Mouse (Mus musculus) kidney, adult 8-10 months (tissue): Measurements from ENCODE around the gene Nupr1.
A peak's percentile ranks its signal among the peaks of the same experiment; 100 is the strongest.

Experiments
- DNase-seq, 2 experiments: peaks; one replicate each; pipeline ENCODE4 v3.0.0; 2022

Gene Nupr1

DNA sequence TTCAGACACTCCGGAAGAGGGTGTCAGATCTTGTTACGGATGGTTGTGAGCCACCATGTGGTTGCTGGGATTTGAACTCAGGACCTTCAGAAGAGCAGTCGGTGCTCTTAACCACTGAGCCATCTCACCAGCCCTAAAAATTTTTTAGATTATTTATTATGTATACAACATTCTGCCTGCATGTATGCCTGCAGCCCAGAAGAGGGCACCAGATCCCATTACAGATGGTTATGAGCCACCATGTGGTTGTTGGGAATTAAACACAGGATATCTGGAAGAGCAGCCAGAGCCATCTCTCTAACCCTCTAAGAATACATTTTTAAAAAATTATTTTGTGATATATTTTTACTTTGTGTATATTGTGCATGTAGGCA, 12.6 kb upstream of the Nupr1 start:
- DNase-seq = peak in 1 of 2 experiments; percentile 49

DNA sequence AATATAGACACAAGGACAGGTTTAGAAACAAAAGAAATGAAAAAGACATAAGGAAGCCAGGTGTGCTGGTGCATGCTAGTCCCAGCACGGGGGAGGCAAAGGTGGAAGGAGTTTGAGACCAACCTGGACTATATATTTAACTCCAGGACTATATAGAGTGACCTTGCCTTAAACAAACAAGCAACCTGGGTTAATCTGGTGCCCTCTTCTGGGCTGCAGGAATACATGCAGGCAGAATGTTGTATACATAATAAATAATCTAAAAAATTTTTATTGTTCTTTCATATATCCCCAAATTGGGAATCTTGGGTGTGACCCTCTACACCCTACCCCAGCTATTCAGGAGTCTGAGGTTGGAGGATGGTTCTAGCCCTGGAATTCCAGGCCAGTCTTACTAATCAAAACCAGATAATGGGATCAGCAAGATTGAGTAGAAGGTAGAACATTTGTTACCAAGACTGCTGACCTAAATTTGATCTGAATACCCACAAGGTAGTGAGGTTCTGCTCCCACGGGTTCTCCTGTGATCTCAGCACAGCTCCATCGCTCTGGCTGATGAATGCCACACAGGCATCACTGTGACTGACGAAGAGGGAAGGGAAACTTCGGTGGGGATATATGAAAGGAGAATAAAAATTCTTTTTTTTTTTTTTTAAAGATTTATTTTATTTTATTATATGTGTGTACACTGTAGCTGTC, 12.0 kb upstream of the Nupr1 start:
- no peak for DNase-seq

DNA sequence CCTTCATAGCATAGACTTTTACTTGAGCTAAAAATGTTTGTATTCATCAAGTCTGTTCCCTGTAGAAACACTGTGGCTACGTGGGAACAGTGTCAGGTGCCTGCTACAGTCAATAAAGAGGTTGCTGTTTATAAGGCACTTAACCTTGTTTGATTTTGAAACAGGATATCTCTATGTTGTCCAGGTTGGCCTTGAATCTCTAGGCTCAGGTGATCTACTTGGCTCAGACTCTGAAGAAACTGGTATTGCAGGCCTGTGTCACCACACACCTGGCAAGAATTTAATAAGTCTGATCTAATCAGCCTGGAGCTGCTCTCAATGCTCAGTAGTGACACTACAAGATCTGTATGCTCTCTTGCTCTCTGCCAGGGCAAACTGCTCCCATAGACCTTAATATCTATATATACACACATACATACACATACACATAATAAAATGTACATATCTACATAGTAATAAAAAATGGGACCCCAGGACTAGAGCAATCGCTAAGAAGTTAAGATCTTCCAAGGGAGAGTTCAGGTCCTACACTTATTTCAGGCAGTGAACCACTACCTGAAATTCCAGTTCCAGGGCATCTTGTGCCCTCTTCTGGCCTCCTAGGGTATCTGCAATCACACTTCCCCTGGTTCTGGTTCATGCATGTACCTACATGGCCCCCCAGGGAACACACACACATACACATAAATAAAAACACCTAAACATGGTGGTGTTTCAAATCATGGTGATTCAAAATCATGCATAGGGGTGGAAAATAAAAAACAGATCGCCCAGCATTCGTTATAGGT, 6.3 kb upstream of the Nupr1 start:
- DNase-seq = peak; percentile 40 to 48

DNA sequence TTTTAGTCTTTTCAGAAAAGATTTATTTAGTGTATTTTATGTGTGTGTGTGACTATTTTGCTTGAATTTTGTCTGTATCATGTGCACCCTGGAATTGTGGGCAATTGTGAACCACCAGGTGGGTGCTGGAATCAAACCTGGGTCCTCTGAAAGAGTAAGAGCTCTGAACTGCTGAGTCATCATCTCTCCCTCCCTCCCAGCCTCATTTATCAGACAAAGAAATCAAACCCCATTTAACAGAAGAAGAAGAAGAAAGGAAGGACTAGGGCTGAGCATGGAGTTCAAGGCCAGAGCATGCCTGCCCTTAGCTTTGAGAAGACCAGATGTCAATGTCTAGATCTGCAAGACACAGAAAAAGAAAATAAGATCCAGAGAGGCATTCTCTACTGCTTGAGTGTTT, 4.7 kb upstream of the Nupr1 start:
- no peak for DNase-seq

DNA sequence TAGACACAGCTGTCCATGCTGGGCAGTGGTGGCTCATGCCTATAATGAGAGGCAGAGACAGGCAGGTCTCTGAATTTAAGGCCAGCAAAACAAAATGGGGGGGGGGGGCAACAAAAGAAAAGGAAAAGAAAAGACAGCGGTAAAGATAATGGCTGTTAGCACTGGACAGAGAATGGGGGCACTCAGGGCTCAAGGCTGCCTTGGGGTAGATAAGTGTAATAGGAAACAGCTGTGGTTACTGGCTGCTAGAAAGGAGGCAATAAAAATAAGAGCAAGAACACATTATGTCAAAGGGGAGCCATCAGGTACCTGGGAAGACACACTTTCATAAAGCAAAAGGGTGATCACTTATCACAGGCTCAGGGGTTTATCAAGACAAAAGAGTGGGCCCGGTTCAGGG, 1.8 kb upstream of the Nupr1 start:
- DNase-seq = no peak

DNA sequence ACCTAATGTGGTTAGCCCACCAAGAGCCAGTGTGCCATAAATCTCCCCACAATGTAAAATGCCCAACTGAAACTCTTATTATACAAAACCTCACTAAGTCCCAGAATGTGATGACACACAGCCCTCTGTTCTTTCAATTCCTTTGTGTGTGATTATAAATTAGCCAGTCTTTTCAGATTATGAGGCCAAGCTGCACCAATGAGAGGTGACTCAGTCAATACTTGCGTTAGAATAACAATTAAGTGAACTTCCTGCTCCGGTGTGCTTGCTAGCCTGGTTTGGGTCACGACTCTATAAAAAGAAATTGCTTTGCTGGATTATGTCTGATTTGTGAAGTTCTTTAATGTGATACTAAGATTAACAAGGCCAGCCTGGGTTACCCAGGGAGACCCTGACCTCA, 746 bp downstream of the Nupr1 start:
- DNase-seq = no peak

DNA sequence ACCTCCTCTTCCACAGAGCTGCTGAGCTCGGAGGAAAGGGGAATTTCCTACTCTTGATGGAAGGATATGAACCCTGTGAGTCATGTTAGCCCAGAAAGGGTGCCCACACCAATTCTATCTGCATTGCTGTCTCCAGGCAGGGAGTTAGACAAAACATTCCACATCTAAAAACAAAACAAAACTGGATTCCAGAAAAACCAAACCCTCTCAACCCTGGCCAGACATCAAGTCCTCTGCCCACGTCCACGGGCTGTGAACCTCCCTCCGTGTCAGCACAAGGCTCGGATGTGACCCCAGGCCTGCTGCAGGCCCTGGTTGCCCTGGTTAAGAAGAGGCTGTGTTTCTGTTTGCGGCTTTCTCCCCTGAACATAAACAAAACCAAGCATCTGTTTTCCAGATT, 2.5 kb downstream of the Nupr1 start:
- DNase-seq = no peak

DNA sequence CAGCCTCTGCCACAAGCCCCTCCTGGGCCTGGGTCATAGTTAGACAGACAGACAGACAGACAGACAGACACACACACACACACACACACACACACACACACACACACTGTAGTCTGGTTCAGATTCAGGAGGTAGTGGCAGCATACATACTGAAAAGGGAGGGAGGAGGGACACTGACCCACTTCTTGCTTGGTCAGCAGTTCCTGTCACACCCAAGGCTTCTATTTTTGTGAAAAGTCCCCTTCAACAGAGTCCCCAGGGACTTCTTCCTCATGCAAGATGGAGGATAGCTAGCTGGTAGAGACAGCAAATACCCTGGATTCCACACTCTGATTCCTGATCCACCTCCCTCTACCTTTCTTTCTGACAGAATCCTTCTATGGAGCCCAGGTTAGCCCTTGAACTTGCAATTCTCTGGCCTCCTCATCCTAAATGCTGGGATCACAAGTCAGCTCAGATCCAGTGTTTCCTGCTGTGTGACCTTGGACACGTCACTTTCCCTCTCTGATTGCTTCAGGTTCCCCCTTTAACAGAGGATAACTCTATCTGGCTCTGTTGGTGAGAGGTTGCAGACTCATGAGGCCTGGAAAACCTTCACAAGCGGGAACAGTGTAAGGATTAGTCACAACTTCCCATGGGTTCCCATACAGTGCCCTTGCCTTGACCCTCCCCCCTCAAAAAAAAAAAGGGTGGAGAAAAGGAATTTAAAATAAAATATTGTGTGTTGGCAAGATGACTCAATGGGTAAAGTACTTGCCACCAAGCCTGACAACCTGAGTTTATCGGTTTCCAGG, 4.7 kb downstream of the Nupr1 start:
- DNase-seq = no peak

DNA sequence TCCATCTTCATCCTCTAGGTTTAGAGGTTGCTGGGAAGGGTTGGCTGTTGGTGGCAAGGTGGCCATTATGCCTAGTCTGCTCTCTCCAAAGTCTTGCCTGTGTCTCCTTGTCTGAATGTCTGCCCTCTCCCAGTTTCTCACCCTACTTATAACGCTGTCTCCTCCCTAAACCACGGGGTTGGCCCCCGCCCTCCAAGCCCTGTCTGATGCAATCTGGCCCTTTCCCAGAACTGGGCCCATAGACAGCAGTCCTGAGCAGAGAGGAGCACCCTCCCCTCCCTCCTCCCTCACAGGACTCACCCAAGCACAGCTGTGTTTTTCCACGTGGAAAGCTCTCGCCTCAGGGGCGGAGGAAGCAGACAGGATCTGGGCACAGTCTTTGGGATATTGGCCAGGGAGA, 5.3 kb downstream of the Nupr1 start:
- DNase-seq = peak; percentile 50 to 72

DNA sequence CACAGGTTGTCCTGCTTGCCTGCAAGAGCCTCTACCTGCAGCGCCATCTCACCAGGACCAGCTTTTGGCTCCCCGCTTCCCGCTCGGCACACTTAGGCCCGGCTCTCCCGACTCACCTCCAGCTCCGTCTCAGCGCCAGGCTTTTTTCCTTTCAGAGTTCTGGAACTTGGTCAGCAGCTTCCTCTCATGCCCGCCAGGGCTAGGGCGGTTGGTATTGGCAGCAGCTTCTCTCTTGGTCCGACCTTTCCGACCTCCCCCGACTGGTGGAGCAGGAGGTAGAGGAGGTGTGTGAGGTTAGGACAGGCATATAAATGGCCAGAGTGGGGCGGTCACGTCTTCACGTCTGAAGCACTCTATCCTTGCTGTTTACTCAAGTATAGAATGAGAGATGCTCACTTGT, 5.9 kb downstream of the Nupr1 start:
- no peak for DNase-seq

DNA sequence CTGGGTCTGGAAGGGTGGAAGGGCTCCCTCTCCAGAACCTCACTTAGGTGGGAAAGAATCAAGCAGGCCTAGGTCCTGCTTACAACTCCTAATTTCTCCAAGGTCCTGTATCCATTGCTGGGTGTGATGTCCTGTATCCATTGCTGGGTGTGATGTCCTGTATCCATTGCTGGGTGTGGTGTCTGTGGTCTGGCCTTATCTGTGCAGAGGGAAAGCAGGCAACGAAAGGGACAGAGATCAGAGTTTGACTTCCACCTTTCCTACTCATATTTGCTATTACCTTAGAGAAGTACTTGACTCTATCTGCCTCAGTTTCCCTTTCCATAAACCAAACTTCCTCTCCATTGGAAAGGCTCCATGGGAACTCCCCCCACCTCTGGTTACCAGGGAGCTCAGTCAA, 7.3 kb downstream of the Nupr1 start:
- DNase-seq = no peak

DNA sequence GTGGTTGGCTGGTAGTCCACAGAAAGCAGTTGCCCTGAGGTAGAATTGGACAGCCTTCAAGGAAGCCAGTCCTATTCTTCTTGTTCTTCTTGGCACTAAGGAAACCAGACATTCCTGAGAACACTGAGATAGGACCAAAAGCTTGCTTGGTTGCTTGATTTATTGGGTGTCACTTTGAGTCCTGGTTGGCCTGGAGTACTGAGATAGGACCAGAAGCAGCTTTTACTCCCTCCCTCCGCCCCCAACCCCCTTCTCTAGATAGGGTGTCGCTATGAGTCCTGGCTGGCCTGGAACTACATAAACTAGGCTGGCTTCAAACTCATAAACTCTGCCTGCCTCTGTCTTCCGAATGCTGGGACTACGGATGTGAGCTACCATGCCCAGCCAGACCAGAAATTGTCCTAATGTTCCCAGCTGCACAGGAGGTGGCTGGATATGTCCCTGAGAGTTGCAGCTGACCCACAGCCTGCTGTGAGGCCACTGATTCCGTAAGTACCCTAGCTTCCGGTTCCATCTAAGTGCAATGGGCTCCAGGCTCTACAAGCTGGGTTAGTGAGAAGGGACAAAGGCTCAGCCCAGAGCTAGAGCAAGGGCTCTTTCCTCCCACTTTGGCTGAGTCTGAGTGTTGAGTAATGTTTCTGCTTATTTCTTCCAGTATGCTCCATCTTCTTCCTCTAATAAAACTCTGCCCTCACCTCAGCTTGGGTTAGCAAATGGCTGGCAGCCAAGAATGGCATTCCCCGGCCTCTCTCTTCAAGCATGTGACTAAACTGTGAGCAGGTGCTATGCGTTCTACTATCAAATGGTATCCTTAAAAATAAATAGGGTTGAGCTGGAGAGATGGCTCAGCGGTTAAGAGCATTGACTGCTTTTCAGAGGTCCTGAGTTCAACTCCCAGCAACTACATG, 9.0 kb downstream of the Nupr1 start:
- DNase-seq = no peak

DNA sequence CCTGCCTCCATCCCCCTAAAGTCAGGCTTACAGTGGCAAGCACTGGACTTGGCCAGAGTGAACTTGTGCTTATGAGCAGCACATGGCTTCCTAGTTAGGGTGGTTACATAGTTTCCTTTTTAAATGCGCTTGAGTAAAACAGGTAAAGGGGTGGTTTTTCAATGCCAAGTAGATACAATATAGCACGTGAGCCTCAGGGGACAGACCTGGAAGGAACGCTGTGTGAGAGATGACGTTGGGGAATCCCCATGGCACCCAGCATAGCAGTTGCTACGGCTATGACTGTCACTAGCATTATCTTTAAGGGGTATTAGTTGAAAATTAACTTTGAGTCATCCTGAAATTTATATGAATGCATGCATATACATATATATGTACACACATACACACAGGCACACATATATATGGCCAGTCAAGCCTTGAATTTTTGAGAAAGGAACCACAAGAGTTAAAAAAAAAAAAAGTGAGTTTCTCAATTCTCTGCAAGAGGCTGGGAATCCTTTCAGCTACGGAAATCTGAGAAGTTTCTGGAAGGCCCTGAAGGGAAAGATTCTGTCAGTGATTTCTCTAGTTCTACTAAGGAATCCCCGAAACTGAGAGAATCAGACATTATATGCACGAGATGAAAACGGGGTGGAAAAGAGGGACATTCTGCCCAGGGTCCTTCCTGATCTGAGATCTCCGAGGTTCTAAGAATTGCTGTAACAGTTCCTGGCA, 10.9 kb downstream of the Nupr1 start:
- no peak for DNase-seq

DNA sequence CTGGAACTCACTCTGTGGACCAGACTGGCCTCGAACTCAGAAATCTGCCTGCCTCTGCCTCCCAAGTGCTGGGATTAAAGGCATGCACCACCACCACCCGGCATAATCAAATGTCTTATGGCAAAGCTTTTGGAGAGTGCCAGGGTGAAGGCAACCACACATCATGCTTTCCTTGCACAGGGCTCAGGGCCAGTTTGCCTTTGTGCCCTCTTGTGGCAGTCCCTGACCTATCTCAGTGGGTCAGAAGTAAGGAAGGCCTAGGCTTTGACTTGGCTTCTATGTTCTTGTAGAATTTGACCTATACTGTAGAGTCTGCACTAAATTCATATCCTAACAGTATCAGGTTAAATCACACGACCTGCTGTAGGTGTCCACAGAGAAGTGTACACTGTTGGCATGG, 14.0 kb downstream of the Nupr1 start:
- DNase-seq = no peak

DNA sequence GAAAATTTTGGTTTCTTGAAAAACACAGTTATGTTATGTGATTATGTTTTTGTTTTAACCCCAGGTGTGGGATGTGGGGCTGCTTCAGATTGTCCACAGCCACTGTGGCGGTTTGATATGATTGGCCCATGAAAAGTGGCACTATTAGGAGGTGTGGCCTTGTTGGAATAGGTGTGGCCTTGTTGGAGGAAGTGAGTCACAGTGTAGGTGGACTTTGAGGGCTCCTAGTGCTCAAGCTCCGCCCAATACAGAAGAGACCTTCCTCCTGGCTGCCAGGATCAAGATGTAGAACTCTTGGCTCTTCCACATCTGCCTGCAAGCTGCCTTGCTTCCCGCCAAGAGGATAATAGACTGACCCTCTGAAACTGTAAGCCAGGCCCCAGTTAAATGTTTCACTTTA, 17.9 kb downstream of the Nupr1 start:
- DNase-seq = no peak

DNA sequence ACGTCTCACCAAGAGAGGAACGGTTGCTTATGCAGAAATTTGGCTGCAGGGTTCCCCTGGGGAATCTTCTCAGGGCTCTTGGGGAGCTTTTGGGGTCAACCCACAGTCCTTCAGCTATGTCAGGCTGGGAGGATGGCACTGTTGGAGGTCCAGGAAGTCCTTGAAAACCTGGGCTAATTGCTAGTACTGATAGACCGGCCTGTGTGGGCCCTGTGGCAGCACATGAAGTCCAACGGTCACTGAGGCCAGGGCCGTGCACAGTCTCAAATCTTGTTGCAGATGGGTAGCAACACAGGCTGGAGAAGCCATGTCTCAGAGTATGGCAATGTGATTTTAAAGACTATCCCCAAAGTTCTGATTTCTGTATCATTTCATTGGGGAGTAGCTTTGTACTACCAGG, 22.9 kb downstream of the Nupr1 start:
- no peak for DNase-seq

DNA sequence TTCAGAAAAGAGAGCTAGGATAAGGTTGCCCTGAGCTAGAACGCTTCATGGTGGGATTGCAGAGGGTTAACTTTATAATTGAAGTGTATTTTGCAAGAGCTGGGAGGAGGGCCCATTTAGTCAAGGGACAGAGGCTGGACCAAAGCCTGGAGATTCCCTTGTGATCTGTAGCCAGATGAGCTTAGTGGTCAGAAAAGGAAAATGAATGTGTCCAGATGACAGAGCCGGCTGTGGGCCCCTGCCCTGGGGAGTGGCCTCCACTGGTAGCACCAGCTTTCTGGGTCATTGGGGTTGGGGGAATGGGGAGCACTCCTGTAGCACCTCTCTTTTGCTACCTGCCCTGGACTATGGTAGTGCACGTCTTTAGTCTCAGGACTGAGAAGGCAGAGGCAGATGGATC, 23.6 kb downstream of the Nupr1 start:
- no peak for DNase-seq

DNA sequence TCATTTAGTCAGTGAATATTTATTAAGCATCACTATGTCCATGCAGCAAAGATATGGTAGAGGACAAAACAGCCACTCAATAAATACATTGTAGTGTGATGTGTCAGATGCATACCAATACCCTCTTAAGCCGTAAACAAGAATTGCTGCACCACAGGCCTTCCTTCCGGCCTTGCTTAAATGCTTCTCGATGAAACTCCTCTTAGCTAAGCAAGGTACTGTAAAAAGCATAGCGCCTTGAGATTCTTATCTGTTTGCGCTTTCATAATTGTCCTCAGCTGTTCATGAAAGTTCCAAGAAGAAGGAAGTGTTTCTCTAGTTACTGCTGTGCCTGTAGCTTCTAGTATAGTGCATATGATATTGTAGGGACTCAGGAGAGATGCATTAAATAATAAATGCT, 24.1 kb downstream of the Nupr1 start:
- DNase-seq = no peak

DNA sequence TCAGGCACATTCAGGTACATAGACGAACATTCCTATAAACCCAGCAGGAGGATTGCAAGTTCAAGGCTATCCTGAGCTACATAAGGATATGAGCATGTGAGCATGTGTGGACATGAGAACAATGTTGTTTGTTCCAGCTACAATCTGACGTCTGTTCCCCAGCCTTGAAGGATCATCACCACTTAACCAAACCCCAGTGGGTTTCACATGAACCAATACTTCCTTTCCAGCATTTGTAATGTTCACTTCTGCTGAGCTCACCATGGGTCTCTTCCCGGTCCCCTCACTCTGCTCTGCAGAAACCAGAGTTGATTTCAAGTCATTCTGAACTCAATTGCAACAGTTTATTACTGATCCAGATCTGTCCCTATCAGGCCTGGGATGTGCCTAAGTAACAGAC, 28.0 kb downstream of the Nupr1 start:
- no peak for DNase-seq

DNA sequence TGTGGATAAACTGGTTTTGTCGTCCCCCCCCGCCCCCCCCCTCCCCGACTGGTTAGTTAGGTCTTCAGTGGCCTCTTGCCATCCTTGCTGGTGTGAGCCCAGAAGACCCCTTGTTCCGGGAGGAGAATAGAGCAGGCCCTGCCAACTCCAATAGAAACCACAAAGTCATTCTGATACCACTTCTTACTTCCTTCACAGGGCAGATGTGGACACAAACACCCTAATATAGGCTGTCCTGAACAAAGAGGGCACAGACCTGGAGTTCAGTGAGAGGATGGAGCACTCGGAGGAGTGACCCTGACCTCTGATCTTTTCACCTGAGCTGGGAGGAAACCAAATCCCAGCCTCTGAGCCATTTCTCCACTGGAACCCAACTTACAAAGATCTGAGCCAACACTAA, 28.8 kb downstream of the Nupr1 start:
- DNase-seq = no peak

DNA sequence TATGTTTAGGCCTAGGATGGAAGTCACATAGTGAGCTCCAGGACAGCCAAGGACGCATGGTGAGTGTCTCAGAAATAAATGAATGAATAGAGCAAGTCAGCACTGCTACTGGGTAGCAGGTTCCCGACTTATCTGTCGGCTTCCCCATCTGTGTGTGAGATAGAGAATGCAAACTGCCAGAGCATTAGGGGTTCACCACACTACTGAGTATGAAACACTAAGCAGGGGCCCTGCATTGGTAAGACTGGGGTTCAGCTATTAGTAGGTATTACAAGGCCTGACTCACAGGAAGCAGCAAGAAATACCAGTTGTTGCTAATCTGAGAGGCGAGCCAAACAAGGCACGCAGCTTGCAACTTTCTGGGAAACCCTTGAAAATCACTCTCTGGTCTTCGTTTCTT, 31.7 kb downstream of the Nupr1 start:
- no peak for DNase-seq

DNA sequence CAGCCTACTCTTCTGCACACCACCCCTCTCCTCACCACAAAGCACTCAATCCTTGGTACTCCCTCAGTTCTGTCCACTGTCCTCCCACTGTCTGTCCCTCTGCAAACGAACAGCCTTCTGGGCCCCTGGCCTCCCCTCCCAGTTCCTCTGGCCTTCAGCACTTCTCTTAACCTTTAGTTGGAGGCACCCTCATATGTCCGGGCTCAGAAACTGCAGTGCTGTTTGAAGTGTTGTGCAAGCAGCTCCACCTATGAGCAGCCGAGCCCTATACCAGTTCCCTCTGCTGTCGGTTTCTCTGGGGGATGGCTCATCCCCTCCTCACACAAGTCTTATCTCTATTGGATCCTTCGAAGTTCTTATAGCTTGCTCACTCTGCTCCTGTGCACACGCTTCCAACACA, 34.2 kb downstream of the Nupr1 start:
- no peak for DNase-seq
